Mouse (Mus musculus) lung, postnatal 0 days (tissue): Measurements from ENCODE around the gene Crtap.

Source experiments
- CTCF ChIP-seq: IDR thresholded peaks from 2 replicates; pipeline ENCODE4 v1.5.1; 2016; ENCODE audit warnings: antibody characterized with exemption, mild to moderate bottlenecking
- EP300 ChIP-seq: IDR thresholded peaks from 2 replicates; pipeline ENCODE4 v1.6.1; 2016; ENCODE audit warnings: antibody characterized with exemption, mild to moderate bottlenecking, control low read depth

- no peak for TF ChIP-seq CTCF
- no peak for TF ChIP-seq EP300
Measured at GRCm38 (mm10) chr9:114388701-114389370, 1.6 kb downstream of the Crtap start.
